In genomic region chr1:119025647-119026358, GRCm38 (mm10) we compare ENCODE assay signal across 10 mouse cellular contexts. TPM values are rescaled to one million over a fixed set of nuclear protein-coding genes. Genes with fewer than 3 reads are reported as not detected.
DNase-seq lines count a peak whose midpoint lies in the region; ATAC-seq lines count a peak whose summit lies in the region.
"Had no signal": no experiment of that assay in that cellular context is flagged by ENCODE, and none has a peak within 500 bp of the region (broad histone marks: within the 10 kb centered on the region; RNA-seq: fewer than 3 reads in every experiment).

No protein-coding gene starts in this region.

- no peaks in the 10 kb centered on the region for H3K9me3 ChIP-seq in heart, embryonic 16.5 days (replicated peaks; ENCODE audit: control insufficient read depth, low read length)
- H3K9me3 ChIP-seq in limb, embryonic 15.5 days: no peaks in the 10 kb centered on the region
- H3K9me3 ChIP-seq: neural tube, embryonic 12.5 days had no signal

- H3K4me3 ChIP-seq in heart, embryonic 16.5 days (ENCODE audit: low read length): no peak overlapping the region
- no peak overlapping the region for H3K4me3 ChIP-seq in limb, embryonic 15.5 days
- H3K4me3 ChIP-seq: neural tube, embryonic 12.5 days had no signal

- H3K9ac ChIP-seq in heart, embryonic 16.5 days (ENCODE audit: low read length): no peak overlapping the region
- H3K9ac ChIP-seq in limb, embryonic 15.5 days: no peak overlapping the region
- H3K9ac ChIP-seq: neural tube, embryonic 12.5 days had no signal

- H3K27me3 ChIP-seq in heart, embryonic 16.5 days (ENCODE audit: control insufficient read depth, insufficient read depth, low read length): no peaks in the 10 kb centered on the region
- no peaks in the 10 kb centered on the region for H3K27me3 ChIP-seq in limb, embryonic 15.5 days
- H3K27me3 ChIP-seq: neural tube, embryonic 12.5 days had no signal

- H3K27ac ChIP-seq in heart, embryonic 16.5 days (ENCODE audit: low read length): peak overlapping the region; percentile 5; the same call in 1 of the 2 replicates
- H3K27ac ChIP-seq in limb, embryonic 15.5 days: peak overlapping the region; percentile 71
- H3K27ac ChIP-seq: neural tube, embryonic 12.5 days had no signal

- peak; percentile 59 for ATAC-seq in heart, embryonic 16.5 days (replicated peaks; ENCODE audit: extremely low read depth, insufficient read depth, low FRiP score)
- peak; percentile 13; the same call in 1 of the 2 replicates for ATAC-seq in limb, embryonic 15.5 days (ENCODE audit: insufficient number of reproducible peaks, low FRiP score, low TSS enrichment, low read depth)

- whole genome bisulfite sequencing in heart, embryonic 16.5 days: 46% methylated on average over 8 of the region's 8 CpGs
- WGBS in limb, embryonic 15.5 days: 48% methylated on average over 8 of the region's 8 CpGs

- H3K4me2 ChIP-seq in heart, embryonic 16.5 days (ENCODE audit: low read depth, low read length): no peak overlapping the region
- H3K4me2 ChIP-seq in limb, embryonic 15.5 days: no peak overlapping the region
- H3K4me2 ChIP-seq: neural tube, embryonic 12.5 days had no signal

- H3K36me3 ChIP-seq in heart, embryonic 16.5 days (ENCODE audit: control insufficient read depth, insufficient read depth): no peaks in the 10 kb centered on the region
- no peaks in the 10 kb centered on the region for H3K36me3 ChIP-seq in limb, embryonic 15.5 days
- H3K36me3 ChIP-seq: neural tube, embryonic 12.5 days had no signal

- H3K4me1 ChIP-seq in heart, embryonic 16.5 days (ENCODE audit: control insufficient read depth, insufficient read depth, low read length): peaks cover 11% of the 10 kb centered on the region
- H3K4me1 ChIP-seq in limb, embryonic 15.5 days: peaks cover 58% of the 10 kb centered on the region

- peak; percentile 72 for DNase-seq in urinary bladder, postnatal 14 days (ENCODE audit: low spot score)
- no peak for DNase-seq in urinary bladder, postnatal 10 days (ENCODE audit: low spot score)
- DNase-seq in ovary, postnatal 14 days (ENCODE audit: low spot score): no peak
- no peak for DNase-seq in adrenal gland, postnatal 10 days
- no peak for DNase-seq in ovary, postnatal 10 days (ENCODE audit: low spot score)
- no peak for DNase-seq in thymus, postnatal 0 days (ENCODE audit: low spot score)
- DNase-seq: cerebellum, adult 9-11 months had no signal

RNA-seq across cellular contexts. Expression of gene Gli2, which starts 27.6 kb away (rescaled TPM):
- 2.7 and 3.1 TPM in 2 replicates for polyA plus RNA-seq in heart, embryonic 16.5 days (2015; fragmentation: Nextera tagmentation; extraction: Ambion mirVana)
- 14.5 and 15.7 TPM in 2 replicates for polyA plus RNA-seq in limb, embryonic 15.5 days (2015; fragmentation: Nextera tagmentation; extraction: Ambion mirVana)
- 1 to 10 TPM; 1.5 to 3.3 TPM for total RNA-seq in adrenal gland, postnatal 10 days (2021)
- polyA plus RNA-seq in thymus, postnatal 0 days (2015; fragmentation: Nextera tagmentation; extraction: Ambion mirVana): 0.66 and 0.68 TPM in 2 replicates
